Mouse (Mus musculus): Measurements from ENCODE around the gene Rbl2. TPM values are rescaled to one million over a fixed set of nuclear protein-coding genes. Genes with fewer than 3 reads are reported as not detected.

Rbl2 gene
- total RNA-seq, 2 experiments from 2014 or later: 27.0 to 43.9 TPM

GRCm38 (mm10) chr8:91094135-91094534 lies 24.3 kb downstream of the Rbl2 start:
- intact Hi-C loops (cut with DNase I): no loop called here
- no peak for DNase-seq

DNA sequence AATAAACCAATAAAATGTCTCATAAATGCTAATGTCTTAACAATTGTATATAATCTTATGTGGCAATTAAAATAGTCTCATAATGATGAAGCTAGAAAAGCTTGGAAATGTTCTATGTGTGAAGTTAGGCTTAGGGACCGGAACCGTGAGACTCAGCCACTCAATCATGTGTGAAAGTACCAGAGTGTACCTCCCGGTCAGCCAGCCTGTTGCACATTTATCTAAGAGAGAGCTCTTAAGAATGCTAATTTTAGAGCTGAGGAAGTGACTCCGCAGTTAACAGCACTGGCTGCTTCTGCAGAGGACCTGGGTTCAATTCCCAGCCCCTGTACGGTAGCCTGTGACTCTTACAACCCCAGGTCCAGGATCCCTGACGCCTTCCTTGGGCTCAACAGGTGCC lies 28.2 kb downstream of the Rbl2 start:
- DNase-seq: no peak
- intact Hi-C loops (cut with DNase I): no loop called here

DNA sequence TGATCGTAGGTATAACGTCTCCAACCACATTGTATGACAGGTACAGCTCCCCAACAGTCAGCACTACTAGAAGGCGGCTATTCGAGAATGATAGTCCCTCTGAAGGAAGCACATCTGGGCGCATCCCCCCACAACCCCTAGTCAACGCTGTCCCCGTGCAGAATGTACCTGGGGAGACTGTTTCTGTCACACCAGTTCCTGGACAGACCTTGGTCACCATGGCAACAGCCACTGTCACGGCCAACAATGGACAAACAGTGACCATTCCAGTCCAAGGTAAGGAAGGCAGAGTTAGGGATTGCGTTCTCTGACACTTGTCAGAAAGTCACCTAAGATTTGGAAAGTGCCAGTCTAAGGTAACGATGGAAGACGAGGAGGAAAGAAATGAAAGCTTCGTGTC lies 36.4 kb downstream of the Rbl2 start:
- intact Hi-C loops (cut with DNase I): no loop called here
- no peak for DNase-seq

- intact Hi-C loops (cut with DNase I): no loop called here
- DNase-seq: no peak
Observed at GRCm38 (mm10) chr8:91111868-91112477, 42.1 kb downstream of the Rbl2 start.

DNA sequence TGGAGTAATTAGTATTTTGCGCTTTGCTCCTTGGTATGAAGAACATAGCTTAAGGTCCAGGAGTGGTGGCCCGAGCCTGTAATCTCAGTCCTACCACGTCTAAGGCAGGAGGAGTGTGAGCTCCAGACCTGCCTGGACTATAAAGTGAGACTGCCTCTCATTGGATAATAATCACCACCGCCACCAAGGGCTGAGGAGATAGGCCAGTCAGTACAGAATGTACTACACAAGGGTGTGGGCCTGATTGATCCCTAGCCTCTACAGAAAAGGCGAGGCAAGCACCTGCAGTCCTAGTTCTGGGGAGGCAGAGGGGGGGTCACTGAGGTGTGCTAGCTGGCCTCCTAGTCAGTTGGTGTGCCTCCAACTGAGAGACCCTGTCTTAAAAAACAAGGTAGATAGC lies 44.6 kb downstream of the Rbl2 start:
- intact Hi-C loops (cut with DNase I): no loop called here
- no peak for DNase-seq

DNA sequence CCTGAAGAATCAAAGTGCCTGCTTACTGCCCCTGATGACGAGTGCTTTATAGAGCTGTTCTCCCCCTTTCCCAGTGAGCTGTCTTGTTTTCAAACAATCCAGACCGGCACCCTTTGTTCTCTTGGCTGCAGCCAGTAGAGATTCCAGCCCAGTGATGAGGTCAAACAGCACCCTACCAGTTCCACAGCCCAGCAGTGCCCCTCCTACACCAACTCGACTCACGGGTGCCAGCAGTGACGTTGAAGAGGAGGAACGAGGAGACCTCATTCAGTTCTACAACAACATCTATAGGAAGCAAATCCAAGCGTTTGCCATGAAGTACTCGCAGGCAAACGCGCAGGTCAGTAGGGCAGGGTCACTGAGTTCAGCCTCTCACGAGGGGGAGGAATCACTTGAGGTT lies 45.1 kb downstream of the Rbl2 start:
- intact Hi-C loops (cut with DNase I): no loop called here
- DNase-seq: no peak

DNA sequence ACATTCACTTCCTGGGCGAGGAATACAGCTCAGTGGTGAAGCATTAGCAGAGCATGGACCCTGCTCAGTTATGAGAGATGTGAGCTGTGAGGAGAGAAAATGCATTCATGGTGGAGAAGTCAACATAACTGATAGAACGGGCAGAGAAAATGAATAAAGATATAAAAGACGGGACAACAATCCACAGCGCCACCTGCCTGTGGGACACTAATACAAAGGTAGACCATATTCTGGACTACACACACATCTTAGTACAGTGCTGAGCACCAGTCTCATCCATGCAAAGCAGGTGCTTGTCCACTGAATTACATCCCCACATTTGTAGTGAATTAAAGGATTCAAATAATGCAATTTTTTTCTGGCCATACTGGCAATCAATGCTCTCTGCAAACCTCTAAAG lies 47.7 kb downstream of the Rbl2 start:
- DNase-seq: no peak
- intact Hi-C loops (cut with DNase I): no loop called here

- DNase-seq: no peak
- intact Hi-C loops (cut with DNase I): no loop called here
Observed at GRCm38 (mm10) chr8:91118131-91118530, 48.3 kb downstream of the Rbl2 start.

- intact Hi-C loops (cut with DNase I): no loop called here
- no peak for DNase-seq
Observed at GRCm38 (mm10) chr8:91124315-91124714, 54.5 kb downstream of the Rbl2 start.

DNA sequence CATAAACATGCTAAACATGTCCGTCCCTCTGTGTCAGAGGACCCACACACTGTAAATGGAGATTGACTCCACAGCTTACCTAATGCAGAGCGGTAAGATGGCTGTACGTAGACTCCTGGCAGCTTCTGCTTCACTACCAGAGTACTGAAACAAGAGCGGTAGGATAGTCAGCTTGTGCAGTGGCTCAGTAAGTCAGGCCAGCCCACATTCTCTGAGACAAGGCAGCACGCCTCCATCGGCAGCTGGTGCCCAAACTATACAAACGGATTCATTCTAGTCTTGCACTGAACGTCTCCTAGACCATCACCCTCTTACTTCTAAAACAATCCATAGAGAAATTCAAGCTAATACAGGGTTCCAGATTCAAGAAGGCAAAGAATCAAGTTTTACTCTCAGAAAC lies 56.9 kb downstream of the Rbl2 start:
- intact Hi-C loops (cut with DNase I): no loop called here
- no peak for DNase-seq

- DNase-seq: no peak
- intact Hi-C loops (cut with DNase I): no loop called here
Observed at GRCm38 (mm10) chr8:91132731-91133130, 62.9 kb downstream of the Rbl2 start.

- intact Hi-C loops (cut with DNase I): no loop called here
- DNase-seq: peak in 1 of 2 experiments; percentile 7
Observed at GRCm38 (mm10) chr8:91133441-91134069, 63.7 kb downstream of the Rbl2 start.

DNA sequence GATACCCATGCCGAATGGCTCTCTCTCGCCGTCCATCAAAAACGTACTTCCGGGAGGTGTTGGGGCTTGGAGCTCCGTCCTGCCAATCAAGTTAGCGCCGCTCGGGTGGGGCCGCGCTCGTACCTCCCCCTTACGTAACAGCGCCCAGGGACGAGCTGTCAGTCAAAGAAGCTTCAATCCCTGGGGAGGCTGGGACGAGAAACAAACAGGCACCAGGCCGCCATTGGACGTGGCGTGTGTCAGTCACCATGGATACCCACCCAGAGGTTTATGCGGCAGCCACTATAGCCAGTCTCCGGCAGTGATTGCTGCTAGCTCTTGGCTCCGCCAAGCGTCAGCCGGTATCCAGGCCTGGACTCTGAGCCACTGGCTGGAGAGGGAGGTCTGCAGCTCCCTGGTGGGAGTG lies 64.2 kb downstream of the Rbl2 start:
- intact Hi-C loops (cut with DNase I): no loop called here
- peak; percentile 98 for DNase-seq

GRCm38 (mm10) chr8:91134659-91135058 lies 64.8 kb downstream of the Rbl2 start:
- no peak for DNase-seq
- intact Hi-C loops (cut with DNase I): no loop called here

DNA sequence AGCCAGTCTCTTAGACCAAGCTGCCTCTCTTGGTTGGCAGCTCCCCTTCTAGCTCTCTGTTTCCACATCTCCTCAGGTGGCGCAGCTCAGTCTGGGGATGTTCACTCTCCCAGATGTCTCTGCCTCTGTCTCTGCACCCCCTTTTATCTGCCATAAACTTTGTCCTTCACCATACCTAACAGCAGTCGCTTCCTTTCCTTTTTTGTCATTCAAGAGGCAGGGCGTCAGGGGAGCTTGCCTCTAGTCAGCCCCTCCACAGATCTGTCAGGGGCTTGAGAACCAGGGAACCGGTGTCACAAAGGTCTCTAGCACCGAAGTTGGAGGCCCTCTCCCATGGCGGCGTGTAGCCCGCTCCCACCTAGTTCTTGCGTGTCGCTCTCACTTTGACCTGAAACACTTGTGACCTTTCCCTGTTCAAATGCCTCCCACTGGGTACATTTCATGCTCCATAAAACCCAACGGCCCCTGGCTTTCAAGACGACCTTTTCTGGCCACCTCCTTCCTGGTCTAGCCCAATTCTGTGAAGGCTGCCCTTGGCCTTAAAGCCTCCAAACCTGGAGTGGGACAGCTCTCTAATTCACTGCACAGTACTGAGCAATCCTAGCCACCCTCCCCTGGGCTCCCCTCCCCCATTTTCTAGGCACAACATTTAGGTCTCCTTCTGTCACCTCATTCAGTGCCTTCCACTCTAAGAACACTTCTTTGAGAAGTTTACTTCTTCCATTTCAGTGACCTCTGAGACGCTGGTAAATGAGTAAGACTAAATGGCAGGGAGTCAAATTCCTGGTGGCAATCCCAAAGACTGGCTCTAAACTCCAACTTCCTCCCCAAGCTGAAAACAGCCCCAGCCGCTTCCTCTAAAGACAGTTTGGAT lies 65.7 kb downstream of the Rbl2 start:
- intact Hi-C loops (cut with DNase I): no loop called here
- no peak for DNase-seq

GRCm38 (mm10) chr8:91140828-91141227 lies 71.0 kb downstream of the Rbl2 start:
- intact Hi-C loops (cut with DNase I): no loop called here
- no peak for DNase-seq

DNA sequence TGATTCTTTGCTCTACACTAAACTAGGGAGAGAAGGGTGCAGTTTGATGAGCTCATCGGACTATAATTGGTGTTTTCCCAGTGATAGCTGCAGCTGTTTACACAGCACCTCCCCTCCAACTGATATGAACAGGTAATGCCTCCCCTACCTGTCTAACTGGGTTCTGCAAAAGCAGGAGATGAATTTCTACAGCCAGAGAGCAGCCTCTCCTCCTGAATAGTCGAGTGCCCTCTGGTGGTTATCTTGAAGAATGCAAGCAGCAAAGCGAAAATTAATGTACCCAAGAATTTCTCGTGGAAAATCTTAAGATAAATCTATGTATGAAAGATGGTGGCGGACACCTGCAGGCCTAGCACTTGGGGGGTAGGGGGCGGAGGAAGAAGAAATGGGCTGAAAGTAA lies 77.9 kb downstream of the Rbl2 start:
- DNase-seq: no peak
- intact Hi-C loops (cut with DNase I): no loop called here

DNA sequence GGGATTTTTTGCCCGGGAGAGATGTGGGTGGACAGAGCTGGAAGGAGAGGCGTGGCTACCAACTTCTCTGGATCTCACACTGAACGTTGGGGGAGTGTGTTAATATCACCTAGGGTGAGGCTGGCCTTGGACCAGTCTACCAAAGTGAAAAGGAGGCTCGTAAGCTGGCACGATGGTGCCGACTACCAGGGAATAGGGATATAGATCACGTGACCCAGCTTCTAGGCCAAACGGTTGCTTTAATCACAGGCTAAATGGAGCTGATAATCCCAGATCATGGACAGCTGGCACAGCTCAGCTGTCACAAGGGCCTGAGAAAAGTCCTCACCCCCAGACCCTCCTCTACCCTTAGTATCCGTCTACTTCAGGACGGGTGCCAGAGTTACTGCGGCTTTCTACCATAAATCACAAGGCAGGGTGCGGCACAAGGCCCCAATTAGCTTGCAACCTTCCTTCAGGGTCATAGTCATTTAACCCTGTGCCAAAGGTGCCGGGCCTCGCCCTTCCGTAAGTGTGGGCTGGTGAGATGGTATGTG lies 78.9 kb downstream of the Rbl2 start:
- intact Hi-C loops (cut with DNase I): no loop called here
- DNase-seq: no peak

GRCm38 (mm10) chr8:91149298-91149697 lies 79.4 kb downstream of the Rbl2 start:
- intact Hi-C loops (cut with DNase I): no loop called here

GRCm38 (mm10) chr8:91151531-91151930 lies 81.7 kb downstream of the Rbl2 start:
- intact Hi-C loops (cut with DNase I): no loop called here
- DNase-seq: no peak

More at GRCm38 (mm10) chr8:91149298-91149697, 79.4 kb downstream of the Rbl2 start:
- no peak for DNase-seq

DNA sequence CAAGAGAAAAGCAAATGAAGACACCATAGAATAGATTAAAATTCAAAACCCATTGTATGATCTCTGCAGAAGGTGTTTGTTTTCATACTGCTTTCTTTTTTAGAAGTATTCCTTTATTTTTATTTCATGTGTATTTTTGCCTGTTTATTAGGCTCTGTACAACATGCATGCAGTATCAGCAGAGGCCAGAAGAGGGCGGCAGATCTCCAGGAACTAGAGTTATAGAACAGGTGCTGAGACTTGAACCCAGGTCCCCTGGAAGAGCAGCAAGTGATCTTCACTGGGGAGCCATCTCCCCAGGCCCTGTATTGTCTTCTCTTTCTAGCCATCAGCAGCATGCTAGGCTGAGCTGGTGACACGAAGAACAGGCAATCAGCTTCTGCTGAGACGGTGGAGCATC lies 84.0 kb downstream of the Rbl2 start:
- DNase-seq: no peak

More for the DNA sequence above, 84.0 kb downstream of the Rbl2 start:
- intact Hi-C loops (cut with DNase I): no loop called here
